Mouse (Mus musculus): ENCODE results near the gene Aco2. TPM values are rescaled to one million over a fixed set of nuclear protein-coding genes. Genes with fewer than 3 reads are reported as not detected.

The Aco2 gene
- polyA plus RNA-seq, 1 experiment from 2014 or later = 288 TPM

DNA sequence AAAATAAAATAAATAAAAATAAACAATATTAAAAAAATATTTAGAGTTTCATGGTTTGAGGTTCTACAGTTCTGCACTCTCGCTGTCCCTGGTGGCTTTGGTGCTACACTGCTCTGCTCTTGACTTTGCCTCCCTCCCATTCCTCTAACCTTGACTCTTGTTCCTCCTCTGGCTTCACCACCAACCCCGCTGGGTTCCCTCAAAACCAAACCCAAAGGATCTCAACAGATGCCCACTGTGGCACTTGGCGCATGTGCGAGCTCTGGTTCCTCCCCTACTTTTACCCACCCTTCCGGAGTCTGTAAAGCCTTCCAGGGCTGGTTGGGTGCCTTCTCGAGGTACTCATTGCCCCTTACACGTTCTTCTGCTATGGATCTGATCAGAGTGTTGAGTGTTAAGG lies 29.8 kb upstream of the Aco2 start:
- no peak overlapping the region for H3K9ac ChIP-seq (ENCODE audit: low read depth, low read length)
- peaks cover 9% of the 10 kb centered on the region for H3K4me1 ChIP-seq (ENCODE audit: control insufficient read depth, insufficient read depth, low read length)
- ATAC-seq = no peak
- H3K4me3 ChIP-seq (ENCODE audit: low read length) = no peak overlapping the region
- no peaks in the 10 kb centered on the region for H3K36me3 ChIP-seq (ENCODE audit: control insufficient read depth, insufficient read depth, low read length)
- H3K9me3 ChIP-seq (ENCODE audit: control insufficient read depth, low read length) = no peaks in the 10 kb centered on the region
- H3K4me2 ChIP-seq (ENCODE audit: low read depth, low read length) = no peak overlapping the region
- H3K27ac ChIP-seq (ENCODE audit: low read length) = no peak overlapping the region
- WGBS = 84% methylated on average over 7 of the region's 7 CpGs
- H3K27me3 ChIP-seq (replicated peaks; ENCODE audit: control insufficient read depth, insufficient read depth, low read length) = no peaks in the 10 kb centered on the region

DNA sequence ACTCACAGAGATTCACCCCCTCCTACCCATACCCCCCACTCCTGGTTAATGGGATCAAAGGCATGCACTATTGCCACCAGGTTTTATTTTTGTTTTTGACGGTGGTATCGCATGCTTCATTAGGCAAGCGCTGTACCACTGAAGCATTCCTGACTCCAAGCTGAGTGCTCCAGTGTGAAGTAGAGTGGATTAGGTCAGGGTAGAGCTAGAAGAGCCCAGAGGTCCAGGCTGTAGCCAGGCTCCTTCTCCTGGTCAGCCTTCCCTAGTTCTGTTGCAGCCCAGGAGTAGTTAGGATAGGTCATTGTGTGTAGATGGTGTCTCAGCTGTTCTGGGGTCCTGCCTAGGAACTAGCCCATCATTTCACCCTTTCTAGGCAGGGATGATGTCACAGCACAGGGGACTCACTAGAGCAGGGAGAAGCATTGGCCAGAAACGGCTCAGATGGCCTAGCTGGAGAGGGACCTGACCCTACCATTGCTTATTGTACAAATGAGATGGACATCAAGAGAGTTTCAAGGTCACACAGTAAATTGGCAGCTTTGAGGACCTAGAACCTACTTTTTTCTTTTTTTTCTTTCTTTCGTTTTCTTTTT lies 27.0 kb upstream of the Aco2 start:
- peak overlapping the region; percentile 49 for H3K27ac ChIP-seq (ENCODE audit: low read length)
- no peak overlapping the region for H3K9ac ChIP-seq (ENCODE audit: low read depth, low read length)
- 0 out of 2 replicates have a peak, but pooled peaks cover under 1% of the 10 kb centered on the region for H3K4me1 ChIP-seq (ENCODE audit: control insufficient read depth, insufficient read depth, low read length)
- WGBS = 79% methylated on average over 5 of the region's 5 CpGs
- H3K4me3 ChIP-seq (ENCODE audit: low read length) = no peak overlapping the region
- H3K4me2 ChIP-seq (ENCODE audit: low read depth, low read length) = no peak overlapping the region
- ATAC-seq = no peak
- H3K27me3 ChIP-seq (replicated peaks; ENCODE audit: control insufficient read depth, insufficient read depth, low read length) = no peaks in the 10 kb centered on the region
- peaks cover 4% of the 10 kb centered on the region; the same call in 1 of the 2 replicates for H3K36me3 ChIP-seq (ENCODE audit: control insufficient read depth, insufficient read depth, low read length)
- no peaks in the 10 kb centered on the region for H3K9me3 ChIP-seq (ENCODE audit: control insufficient read depth, low read length)

DNA sequence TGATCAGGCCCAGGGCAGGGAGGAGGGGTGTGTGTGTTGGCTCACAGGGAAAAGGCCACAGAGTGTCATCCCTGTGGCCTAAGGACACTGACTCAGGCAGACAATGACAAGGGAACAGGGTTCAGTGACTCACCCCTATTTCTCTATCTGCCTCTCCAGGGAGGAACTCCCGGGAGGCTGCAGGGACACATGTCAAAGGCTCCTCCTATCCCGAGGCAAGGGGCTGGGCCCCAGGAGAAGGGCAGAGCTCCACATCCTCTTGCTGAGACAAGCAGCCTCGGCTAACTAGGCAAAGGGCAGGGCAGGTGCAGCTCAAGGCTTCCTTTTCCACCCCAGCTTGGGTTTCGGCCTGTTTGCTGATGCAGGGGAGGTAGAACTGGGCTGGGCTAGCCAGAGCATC lies 26.4 kb upstream of the Aco2 start:
- Histone ChIP-seq H3K36me3 (ENCODE audit: control insufficient read depth, insufficient read depth, low read length) (peaks cover 5% of the 10 kb centered on the region; the same call in 1 of the 2 replicates), H3K4me3 (ENCODE audit: low read length) (no peak overlapping the region), H3K27ac (ENCODE audit: low read length) (peak overlapping the region; percentile 49), H3K4me2 (ENCODE audit: low read depth, low read length) (no peak overlapping the region), H3K4me1 (ENCODE audit: control insufficient read depth, insufficient read depth, low read length) (no peaks in the 10 kb centered on the region; the same call in 1 of the 2 replicates), H3K9ac (ENCODE audit: low read depth, low read length) (no peak overlapping the region), H3K9me3 (ENCODE audit: control insufficient read depth, low read length) (no peaks in the 10 kb centered on the region), H3K27me3 (replicated peaks; ENCODE audit: control insufficient read depth, insufficient read depth, low read length) (no peaks in the 10 kb centered on the region)
- WGBS = 28% methylated on average over 4 of the region's 4 CpGs
- ATAC-seq = peak; percentile 93

DNA sequence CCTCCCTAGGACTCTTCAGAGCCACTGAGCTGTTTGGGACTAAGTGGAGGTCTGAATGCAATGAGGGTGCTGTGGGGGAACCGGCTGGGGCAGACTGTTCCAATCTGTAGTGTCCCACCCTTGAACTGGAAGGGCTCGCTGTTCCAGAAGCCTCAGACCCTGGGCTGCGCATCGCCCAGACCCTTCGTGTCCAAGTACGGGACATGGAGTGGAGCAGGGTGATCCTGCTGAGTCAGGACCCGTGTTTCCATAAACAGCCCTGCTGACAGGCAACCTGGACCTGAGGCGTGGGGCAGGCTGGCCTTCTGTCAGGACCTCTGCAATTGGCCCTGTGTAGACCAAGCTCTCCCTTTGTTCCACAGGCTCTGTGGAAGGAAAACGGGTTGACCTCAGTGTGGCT lies 25.4 kb upstream of the Aco2 start:
- no peak for ATAC-seq
- Histone ChIP-seq H3K9me3 (ENCODE audit: control insufficient read depth, low read length) (no peaks in the 10 kb centered on the region), H3K9ac (ENCODE audit: low read depth, low read length) (no peak overlapping the region), H3K36me3 (ENCODE audit: control insufficient read depth, insufficient read depth, low read length) (peaks cover 13% of the 10 kb centered on the region), H3K27me3 (replicated peaks; ENCODE audit: control insufficient read depth, insufficient read depth, low read length) (no peaks in the 10 kb centered on the region), H3K4me1 (ENCODE audit: control insufficient read depth, insufficient read depth, low read length) (no peaks in the 10 kb centered on the region; the same call in 1 of the 2 replicates), H3K4me3 (ENCODE audit: low read length) (no peak overlapping the region), H3K4me2 (ENCODE audit: low read depth, low read length) (no peak overlapping the region), H3K27ac (ENCODE audit: low read length) (no peak overlapping the region)
- 86% methylated on average over 9 of the region's 9 CpGs for WGBS

DNA sequence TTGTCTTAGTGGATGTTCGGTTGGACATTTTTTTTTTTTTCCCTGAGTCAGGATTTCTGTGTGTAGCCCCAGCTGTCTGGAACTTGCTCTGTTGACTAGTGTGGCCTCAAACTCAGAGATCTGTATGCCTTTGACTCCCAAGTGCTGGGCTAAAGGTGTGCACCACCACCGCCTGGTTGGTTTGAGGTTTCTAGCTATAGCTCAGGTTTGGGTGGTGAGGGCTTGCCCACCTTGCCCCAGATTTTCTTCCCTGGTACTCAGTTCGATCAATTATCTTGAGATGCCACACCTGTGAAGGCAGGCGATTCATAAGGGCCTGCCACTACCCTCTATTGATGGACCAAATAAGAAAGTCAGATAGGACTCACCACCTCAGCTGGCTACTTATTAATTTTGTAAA lies 24.9 kb upstream of the Aco2 start:
- no peaks in the 10 kb centered on the region for H3K9me3 ChIP-seq (ENCODE audit: control insufficient read depth, low read length)
- no peak overlapping the region for H3K27ac ChIP-seq (ENCODE audit: low read length)
- no peak overlapping the region for H3K9ac ChIP-seq (ENCODE audit: low read depth, low read length)
- no peak for ATAC-seq
- H3K36me3 ChIP-seq (ENCODE audit: control insufficient read depth, insufficient read depth, low read length) = peaks cover 13% of the 10 kb centered on the region
- no peaks in the 10 kb centered on the region; the same call in 1 of the 2 replicates for H3K4me1 ChIP-seq (ENCODE audit: control insufficient read depth, insufficient read depth, low read length)
- H3K27me3 ChIP-seq (replicated peaks; ENCODE audit: control insufficient read depth, insufficient read depth, low read length) = no peaks in the 10 kb centered on the region
- 91% methylated on average over 4 of the region's 4 CpGs for WGBS
- H3K4me2 ChIP-seq (ENCODE audit: low read depth, low read length) = no peak overlapping the region
- no peak overlapping the region for H3K4me3 ChIP-seq (ENCODE audit: low read length)

DNA sequence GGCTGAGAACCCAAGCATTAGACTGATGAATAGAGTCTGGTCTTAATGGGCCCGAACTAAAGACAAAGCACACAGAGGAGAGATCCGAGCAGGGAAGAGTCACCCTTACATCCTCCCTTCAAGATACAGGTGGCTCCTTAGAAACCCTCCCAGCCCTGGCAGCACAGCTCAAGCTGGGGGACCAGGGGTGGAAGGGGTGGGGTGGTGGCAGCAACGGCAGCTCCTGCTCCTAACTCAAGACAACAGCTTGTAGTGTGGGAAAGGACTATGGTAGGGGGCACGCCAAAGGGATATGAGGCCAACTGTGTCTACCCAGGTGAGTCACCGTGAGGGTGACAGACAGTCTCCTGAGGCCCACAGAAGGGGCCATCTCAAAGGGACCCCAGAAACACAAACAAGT lies 24.2 kb upstream of the Aco2 start:
- WGBS = 84% methylated on average over 5 of the region's 5 CpGs
- Histone ChIP-seq H3K4me3 (ENCODE audit: low read length) (no peak overlapping the region), H3K27ac (ENCODE audit: low read length) (no peak overlapping the region), H3K9me3 (ENCODE audit: control insufficient read depth, low read length) (no peaks in the 10 kb centered on the region), H3K36me3 (ENCODE audit: control insufficient read depth, insufficient read depth, low read length) (peaks cover 18% of the 10 kb centered on the region), H3K4me2 (ENCODE audit: low read depth, low read length) (no peak overlapping the region), H3K9ac (ENCODE audit: low read depth, low read length) (no peak overlapping the region), H3K4me1 (ENCODE audit: control insufficient read depth, insufficient read depth, low read length) (peaks cover under 1% of the 10 kb centered on the region; the same call in 1 of the 2 replicates), H3K27me3 (replicated peaks; ENCODE audit: control insufficient read depth, insufficient read depth, low read length) (no peaks in the 10 kb centered on the region)
- no peak for ATAC-seq

DNA sequence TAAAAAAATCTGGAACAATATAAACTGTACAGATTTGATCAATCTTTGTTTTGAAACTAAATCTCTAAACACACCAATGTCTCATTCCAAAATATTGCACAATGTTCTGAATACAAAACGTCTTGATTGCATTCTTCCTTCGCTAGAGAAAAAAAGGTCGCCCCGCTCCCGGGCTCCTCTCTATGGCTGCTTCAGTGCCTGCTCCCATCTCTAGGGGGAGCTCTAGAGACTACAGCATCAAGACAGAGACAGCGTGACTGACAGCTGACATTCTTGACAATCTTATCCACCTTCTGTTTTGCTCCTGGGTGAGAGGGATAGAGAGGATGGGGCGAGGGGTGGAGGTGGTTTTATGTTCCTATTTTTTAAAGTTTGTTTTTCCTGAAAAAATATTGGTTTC lies 23.8 kb upstream of the Aco2 start:
- Histone ChIP-seq H3K27me3 (replicated peaks; ENCODE audit: control insufficient read depth, insufficient read depth, low read length) (no peaks in the 10 kb centered on the region), H3K27ac (ENCODE audit: low read length) (no peak overlapping the region), H3K4me3 (ENCODE audit: low read length) (no peak overlapping the region), H3K36me3 (ENCODE audit: control insufficient read depth, insufficient read depth, low read length) (peaks cover 21% of the 10 kb centered on the region), H3K4me2 (ENCODE audit: low read depth, low read length) (no peak overlapping the region), H3K9me3 (ENCODE audit: control insufficient read depth, low read length) (no peaks in the 10 kb centered on the region), H3K4me1 (ENCODE audit: control insufficient read depth, insufficient read depth, low read length) (peaks cover 3% of the 10 kb centered on the region; the same call in 1 of the 2 replicates), H3K9ac (ENCODE audit: low read depth, low read length) (no peak overlapping the region)
- no peak for ATAC-seq
- WGBS = 37% methylated on average over 7 of the region's 7 CpGs

DNA sequence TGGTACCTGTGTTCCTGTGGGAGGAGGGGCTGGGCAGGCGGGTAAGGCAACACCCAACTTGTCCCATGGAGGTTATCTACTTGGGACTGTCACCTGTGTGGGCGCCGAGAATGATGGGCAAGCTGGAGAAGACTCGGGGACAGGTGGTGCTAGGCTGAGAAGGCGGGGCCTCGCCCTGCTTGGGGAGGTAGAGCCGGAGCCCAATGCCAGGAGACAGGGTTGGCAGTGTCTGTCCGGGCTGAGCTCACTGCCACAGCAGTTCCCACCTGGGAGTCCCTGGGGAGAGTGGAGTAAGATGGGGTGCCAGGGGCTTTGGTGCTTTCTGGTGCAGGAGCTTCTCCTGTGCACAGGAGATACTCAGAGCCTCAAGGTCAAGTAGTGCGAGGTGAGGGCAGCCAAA lies 23.0 kb upstream of the Aco2 start:
- Histone ChIP-seq H3K4me2 (ENCODE audit: low read depth, low read length) (no peak overlapping the region), H3K9ac (ENCODE audit: low read depth, low read length) (no peak overlapping the region), H3K27me3 (replicated peaks; ENCODE audit: control insufficient read depth, insufficient read depth, low read length) (no peaks in the 10 kb centered on the region), H3K9me3 (ENCODE audit: control insufficient read depth, low read length) (no peaks in the 10 kb centered on the region), H3K4me3 (ENCODE audit: low read length) (no peak overlapping the region), H3K27ac (ENCODE audit: low read length) (no peak overlapping the region), H3K36me3 (ENCODE audit: control insufficient read depth, insufficient read depth, low read length) (peaks cover 21% of the 10 kb centered on the region), H3K4me1 (ENCODE audit: control insufficient read depth, insufficient read depth, low read length) (peaks cover 8% of the 10 kb centered on the region; the same call in 1 of the 2 replicates)
- ATAC-seq = no peak
- 86% methylated on average over 9 of the region's 9 CpGs for WGBS

DNA sequence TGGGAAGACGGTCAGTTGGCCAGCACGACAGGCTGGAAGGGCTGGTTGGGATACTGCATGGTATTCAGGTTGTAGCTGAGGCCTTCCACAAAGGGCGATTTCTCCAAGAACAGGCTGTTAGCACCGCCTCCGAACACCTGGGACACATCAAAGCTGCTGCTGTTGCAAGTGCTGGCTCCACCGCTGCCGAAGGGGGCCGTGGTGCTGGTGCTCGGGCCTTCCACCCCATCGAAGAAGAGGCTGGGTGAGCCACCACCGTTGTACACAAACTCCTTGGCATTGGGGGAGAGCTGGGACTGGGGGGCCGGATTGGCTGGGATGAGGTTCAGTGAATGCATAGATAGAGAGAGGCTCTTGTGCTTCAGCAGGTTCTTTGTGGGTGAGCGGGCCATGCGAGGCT lies 21.4 kb upstream of the Aco2 start:
- Histone ChIP-seq H3K27me3 (replicated peaks; ENCODE audit: control insufficient read depth, insufficient read depth, low read length) (no peaks in the 10 kb centered on the region), H3K4me2 (ENCODE audit: low read depth, low read length) (no peak overlapping the region), H3K4me3 (ENCODE audit: low read length) (no peak overlapping the region), H3K9me3 (ENCODE audit: control insufficient read depth, low read length) (no peaks in the 10 kb centered on the region), H3K4me1 (ENCODE audit: control insufficient read depth, insufficient read depth, low read length) (peaks cover 14% of the 10 kb centered on the region), H3K9ac (ENCODE audit: low read depth, low read length) (no peak overlapping the region), H3K36me3 (ENCODE audit: control insufficient read depth, insufficient read depth, low read length) (peaks cover 21% of the 10 kb centered on the region), H3K27ac (ENCODE audit: low read length) (no peak overlapping the region)
- no peak for ATAC-seq
- 83% methylated on average over 14 of the region's 14 CpGs for WGBS

DNA sequence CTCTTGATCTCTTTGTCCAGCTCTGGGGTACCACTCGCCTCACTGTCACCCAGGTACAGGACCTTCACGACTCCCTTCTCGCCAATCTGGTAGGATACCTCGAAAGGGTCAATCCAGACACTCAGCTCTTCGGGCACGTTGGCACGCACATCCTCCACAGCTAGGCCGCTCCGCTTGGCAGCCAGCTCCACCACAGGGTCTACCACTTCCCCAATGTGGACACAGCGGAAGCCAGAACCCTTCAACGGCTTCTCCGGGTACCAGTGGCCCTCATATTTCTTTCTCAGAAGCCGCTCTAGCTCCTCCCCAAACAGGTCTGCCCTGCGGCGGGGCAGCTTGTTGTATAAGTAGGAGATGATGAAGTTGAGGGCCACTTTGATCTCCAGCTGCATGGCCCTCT lies 20.7 kb upstream of the Aco2 start:
- H3K4me2 ChIP-seq (ENCODE audit: low read depth, low read length) = no peak overlapping the region
- peaks cover 21% of the 10 kb centered on the region for H3K36me3 ChIP-seq (ENCODE audit: control insufficient read depth, insufficient read depth, low read length)
- peaks cover 15% of the 10 kb centered on the region for H3K4me1 ChIP-seq (ENCODE audit: control insufficient read depth, insufficient read depth, low read length)
- H3K9me3 ChIP-seq (ENCODE audit: control insufficient read depth, low read length) = no peaks in the 10 kb centered on the region
- ATAC-seq = no peak
- no peak overlapping the region for H3K9ac ChIP-seq (ENCODE audit: low read depth, low read length)
- H3K27me3 ChIP-seq (replicated peaks; ENCODE audit: control insufficient read depth, insufficient read depth, low read length) = no peaks in the 10 kb centered on the region
- no peak overlapping the region for H3K27ac ChIP-seq (ENCODE audit: low read length)
- 95% methylated on average over 15 of the region's 15 CpGs for WGBS
- H3K4me3 ChIP-seq (ENCODE audit: low read length) = no peak overlapping the region

Measured in intestine, embryonic 16.5 days (tissue).